Mouse (Mus musculus): ENCODE results near the gene Map4k3.

Gene Map4k3

DNA sequence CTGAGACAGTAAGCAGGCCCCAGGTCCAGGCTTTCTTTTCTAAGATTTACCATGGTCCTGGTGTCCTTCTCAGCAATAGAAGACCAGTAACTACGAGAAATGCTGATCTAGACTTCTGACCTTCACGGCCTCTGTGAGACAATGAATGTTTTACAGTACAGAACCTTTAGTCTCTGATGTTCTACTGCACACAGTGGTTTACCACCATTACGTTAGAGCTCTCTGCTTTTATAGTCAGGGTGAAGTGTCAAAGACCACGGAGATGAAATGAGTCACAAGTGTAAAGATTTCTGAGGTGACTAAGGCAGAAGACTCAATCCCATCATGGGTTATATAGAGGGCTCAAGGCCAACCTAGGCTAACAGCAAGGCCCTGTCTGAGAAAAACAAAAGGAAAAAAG, 95.9 kb downstream of the Map4k3 start:
- DNase-seq (ENCODE audit: low read depth, low spot score) = peak; percentile 7

- no peak for DNase-seq (ENCODE audit: low read depth, low spot score)
Measured at GRCm38 (mm10) chr17:80631028-80631427, 97.3 kb downstream of the Map4k3 start.

GRCm38 (mm10) chr17:80624979-80625378, 103.3 kb downstream of the Map4k3 start:
- no peak for DNase-seq (ENCODE audit: low read depth, low spot score)

DNA sequence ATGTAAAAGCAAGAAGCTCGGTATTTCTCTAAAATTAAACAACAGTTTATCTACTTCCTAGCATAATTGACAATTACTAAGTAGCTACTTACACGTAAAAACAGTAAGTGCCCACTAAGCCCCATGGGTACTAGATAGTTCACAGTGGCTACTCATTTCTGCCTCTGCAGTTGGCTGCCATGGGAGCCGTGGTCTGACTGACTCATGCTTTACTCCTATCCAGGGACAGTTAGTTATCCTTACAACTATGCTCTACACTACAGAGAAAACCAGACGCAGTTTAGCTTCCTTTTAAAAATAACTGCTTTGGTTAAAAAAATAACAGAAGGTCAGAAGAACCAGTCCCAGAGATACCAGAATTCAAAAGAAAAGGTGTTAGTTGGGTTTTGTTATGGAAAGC, 106.6 kb downstream of the Map4k3 start:
- DNase-seq (ENCODE audit: low read depth, low spot score) = peak; percentile 66

GRCm38 (mm10) chr17:80620786-80621423, 107.4 kb downstream of the Map4k3 start:
- peak; percentile 75 for DNase-seq (ENCODE audit: low read depth, low spot score)

GRCm38 (mm10) chr17:80619556-80619955, 108.7 kb downstream of the Map4k3 start:
- no peak for DNase-seq (ENCODE audit: low read depth, low spot score)

DNA sequence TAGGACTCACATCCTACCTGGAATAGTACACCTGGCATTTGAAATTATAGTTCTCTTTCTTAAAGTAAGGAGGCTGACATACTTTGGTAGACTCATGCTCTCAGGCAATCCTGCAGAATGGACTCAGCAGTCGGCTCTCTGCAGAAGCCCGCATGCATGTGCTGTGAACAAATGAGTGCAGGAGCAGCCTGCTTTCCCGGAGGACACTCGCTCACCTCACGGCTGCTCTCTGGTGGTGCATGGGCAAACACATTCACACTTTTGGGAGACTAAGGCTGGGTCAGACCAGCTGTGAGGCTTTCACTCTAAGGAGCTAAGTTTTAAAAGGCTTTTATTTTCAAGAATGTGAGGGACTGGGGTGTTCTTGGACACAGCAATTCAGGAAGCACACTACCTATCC, 109.4 kb downstream of the Map4k3 start:
- no peak for DNase-seq (ENCODE audit: low read depth, low spot score)

DNA sequence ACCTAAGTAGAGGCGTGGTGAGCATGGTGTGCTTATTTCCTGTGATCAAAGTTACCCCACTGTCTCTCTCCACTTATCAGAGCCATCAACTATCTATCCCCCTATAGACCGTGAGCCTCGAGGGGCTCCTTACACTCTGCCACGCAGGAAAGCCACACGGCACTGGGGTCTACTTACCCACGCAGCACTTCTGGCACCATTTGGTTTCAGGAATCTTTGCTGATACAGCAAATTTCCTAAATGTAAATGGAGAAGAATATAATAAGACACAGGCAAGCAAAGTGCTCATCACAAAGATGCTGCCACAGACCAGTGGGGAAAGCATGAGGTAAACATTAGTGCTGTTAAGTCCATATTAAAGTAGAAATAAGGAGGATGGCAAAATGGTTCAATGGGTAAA, 124.5 kb downstream of the Map4k3 start:
- DNase-seq (ENCODE audit: low read depth, low spot score) = no peak

- no peak for DNase-seq (ENCODE audit: low read depth, low spot score)
Measured at GRCm38 (mm10) chr17:80603079-80603625, 125.1 kb downstream of the Map4k3 start.

DNA sequence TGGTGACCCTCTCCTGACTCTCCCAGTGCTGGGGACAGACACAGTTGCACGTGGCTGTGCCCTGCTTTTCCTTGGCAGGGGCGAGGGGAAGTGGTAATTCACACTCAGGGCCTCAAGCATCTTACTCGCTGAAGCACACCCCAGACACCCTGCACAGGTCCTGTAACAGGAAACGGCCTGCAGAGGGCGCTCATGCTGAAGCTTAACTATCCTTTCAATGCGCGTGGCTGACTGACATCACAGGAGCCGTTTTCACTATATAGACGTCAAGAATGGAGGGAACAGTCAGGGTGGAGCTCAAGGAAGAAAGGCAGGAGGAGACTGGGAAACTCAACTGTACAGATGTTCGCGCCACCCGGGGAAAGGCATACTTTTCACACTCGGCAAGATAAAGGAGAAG, 126.9 kb downstream of the Map4k3 start:
- peak; percentile 35 for DNase-seq (ENCODE audit: low read depth, low spot score)

DNA sequence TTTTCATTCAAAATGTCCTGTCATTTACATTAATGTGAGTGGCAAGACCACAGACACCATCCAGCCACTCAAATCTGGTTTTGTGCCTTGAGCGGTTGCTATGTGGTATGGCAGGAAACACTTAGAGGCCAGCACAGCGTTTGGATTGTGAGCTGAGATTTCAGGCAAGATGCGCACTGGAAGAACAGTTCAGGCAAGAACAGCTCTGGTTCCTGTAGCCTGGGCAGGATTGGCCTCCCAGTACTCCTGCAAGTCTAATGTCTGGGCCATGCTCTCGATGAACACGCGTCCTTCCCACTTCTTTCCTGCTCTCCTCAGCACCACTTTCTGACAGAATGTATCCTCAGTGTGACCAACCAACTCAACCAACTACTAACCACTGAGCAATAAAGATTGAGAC, 145.2 kb downstream of the Map4k3 start:
- no peak for DNase-seq (ENCODE audit: low read depth, low spot score)

DNA sequence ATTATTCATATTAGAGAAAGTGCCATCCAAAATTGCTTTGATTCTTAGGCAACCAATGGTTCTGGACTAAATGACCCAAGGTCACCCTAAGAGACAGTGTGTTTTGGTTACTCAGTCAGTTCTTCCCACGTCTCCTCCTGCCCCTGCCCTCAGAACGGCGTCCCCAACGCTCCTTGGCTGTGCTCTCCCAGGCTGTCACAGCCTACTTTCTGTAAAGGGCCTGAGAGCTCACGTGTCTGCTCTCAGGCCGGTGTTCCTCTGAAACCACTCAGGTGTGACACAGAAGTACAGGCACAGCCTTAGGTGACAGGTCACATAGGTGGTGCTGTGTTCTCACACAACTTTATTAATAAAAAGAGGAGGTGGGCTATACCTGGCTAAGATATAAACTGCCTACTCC, 148.4 kb downstream of the Map4k3 start:
- DNase-seq (ENCODE audit: low read depth, low spot score) = no peak

DNA sequence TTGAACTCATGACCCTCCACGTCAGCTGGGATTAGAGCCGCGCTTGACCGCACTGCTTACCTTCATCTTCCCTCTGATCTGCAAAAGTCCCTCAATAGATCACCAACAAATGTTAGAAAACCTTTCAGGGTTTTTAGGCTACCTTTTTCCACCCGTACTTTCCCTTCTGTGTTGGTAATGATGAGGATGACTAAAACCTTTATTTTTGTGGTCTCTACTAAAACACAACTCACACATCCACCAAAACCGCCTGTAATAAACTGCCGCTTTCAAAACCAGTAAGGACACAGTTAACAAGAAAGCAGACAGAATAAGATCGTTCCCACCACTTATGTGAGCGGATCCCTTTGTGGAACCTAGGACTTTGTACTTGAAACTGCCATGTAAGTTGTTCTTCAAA, 149.2 kb downstream of the Map4k3 start:
- no peak for DNase-seq (ENCODE audit: low read depth, low spot score)

GRCm38 (mm10) chr17:80578041-80578440, 150.2 kb downstream of the Map4k3 start:
- DNase-seq (ENCODE audit: low read depth, low spot score) = no peak

- no peak for DNase-seq (ENCODE audit: low read depth, low spot score)
Measured at GRCm38 (mm10) chr17:80577639-80578038, 150.6 kb downstream of the Map4k3 start, which contains the start of gene Cdkl4. Cdkl4 (minus strand) TSS chr17:80577813.

DNA sequence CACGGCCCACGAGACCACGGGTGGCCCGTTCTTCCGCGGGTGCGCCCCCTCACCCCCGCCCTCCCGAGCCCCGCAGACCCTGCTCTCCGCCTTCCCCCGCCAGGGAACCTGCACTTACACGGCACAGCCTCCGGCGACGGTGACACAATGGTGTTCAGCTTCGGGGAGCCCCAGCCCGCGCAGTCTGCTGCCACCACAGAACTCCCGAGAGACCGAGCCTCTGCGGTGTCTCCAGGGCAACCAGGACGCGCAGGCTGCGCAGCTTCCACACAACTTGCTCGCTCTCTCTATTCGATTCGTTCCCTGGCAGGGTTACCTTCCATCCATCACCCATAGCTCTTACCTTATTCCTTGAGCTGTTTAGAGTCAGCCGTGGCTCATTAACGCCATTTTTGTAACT, 151.1 kb downstream of the Map4k3 start:
- no peak for DNase-seq (ENCODE audit: low read depth, low spot score)

DNA sequence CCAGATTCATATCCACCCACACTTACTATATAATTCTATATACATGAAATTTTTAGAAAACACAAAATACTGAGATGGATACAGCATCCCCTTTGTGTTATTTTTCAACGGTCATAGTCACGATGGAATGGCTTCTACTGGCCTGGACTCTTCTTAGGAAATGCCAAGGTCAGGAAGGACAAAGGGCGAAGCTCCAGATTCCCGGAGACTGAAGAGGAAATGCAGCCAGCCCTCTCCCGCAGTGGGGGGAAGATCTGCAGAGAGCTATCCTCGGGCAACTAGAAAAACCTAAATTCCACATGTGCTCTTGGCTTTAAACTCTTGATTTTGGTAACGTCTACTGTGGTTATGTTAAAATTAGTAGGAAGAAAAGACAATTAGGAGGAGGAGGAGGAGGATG, 153.3 kb downstream of the Map4k3 start:
- DNase-seq (ENCODE audit: low read depth, low spot score) = no peak

GRCm38 (mm10) chr17:80574471-80574965, 153.8 kb downstream of the Map4k3 start:
- DNase-seq (ENCODE audit: low read depth, low spot score) = no peak

- DNase-seq (ENCODE audit: low read depth, low spot score) = no peak
Measured at GRCm38 (mm10) chr17:80572187-80572935, 155.9 kb downstream of the Map4k3 start.

DNA sequence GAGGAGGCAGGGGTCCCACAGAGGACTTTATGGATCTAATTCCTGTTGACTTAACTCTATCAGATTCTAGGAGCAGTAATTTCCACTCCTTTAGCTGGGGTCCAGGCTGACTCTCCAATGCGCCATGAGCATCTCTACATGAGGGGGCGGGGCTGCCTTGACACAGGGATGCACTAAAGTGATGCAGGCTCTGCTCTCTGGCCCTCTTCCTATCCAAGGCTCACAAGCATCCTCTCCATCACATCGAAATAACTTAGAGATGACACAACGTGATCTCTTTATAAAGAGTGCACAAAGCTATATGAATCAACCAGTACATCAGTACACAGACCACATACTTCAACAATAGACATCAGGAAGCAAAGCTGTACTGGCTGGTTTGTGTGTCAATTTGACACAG, 156.8 kb downstream of the Map4k3 start:
- no peak for DNase-seq (ENCODE audit: low read depth, low spot score)

DNA sequence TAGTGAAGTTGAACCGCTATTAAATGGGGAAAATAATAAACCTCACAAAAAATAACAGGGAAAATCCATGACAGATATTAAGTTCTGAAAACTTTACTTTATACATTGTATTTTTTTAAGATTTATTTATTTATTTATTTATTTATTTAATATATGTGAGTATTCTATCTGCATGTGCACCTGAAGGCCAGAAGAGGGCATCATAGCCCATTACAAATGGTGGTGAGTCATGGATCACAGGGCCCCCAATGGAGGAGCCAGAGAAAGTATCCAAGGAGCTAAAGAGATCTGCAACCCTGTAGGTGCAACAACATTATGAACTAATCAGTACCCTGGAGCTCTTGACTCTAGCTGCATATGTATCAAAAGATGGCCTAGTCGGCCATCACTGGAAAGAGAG, 158.6 kb downstream of the Map4k3 start:
- DNase-seq (ENCODE audit: low read depth, low spot score) = peak; percentile 25

DNA sequence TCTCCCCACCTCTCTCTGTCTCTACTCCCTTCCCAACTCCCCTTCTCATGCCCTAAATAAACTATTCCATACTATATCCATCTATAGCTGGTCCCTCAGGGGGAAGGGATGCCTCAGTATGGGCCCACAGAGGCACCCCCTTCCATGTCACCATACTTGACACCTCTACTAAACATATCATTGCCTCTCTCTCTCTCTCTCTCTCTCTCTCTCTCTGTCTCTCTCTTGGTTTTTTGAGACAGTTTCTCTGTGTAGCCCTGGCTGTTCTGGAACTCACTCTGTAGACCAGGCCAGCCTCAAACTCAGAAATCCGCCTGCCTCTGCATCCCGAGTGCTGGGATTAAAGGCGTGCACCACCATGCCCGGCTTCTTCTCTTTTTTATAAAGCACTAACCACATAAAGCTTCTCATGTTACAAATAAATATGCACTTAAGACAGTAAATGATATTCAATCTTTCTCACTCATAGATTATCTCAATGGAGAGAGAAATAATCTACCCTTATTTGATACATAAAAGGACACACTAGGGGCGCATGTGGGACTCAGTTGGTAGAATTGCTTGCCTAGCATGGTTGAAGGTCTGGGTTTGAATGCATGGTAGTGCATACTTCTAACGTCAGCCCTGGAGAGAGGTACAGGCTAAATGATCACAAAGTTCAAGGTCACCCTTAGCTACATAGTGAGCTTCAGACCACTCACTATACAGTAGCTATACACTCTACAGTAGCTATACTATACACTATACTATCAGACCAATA, 159.3 kb downstream of the Map4k3 start:
- no peak for DNase-seq (ENCODE audit: low read depth, low spot score)
